Mouse (Mus musculus): ENCODE data around the gene Paqr5.

DNA sequence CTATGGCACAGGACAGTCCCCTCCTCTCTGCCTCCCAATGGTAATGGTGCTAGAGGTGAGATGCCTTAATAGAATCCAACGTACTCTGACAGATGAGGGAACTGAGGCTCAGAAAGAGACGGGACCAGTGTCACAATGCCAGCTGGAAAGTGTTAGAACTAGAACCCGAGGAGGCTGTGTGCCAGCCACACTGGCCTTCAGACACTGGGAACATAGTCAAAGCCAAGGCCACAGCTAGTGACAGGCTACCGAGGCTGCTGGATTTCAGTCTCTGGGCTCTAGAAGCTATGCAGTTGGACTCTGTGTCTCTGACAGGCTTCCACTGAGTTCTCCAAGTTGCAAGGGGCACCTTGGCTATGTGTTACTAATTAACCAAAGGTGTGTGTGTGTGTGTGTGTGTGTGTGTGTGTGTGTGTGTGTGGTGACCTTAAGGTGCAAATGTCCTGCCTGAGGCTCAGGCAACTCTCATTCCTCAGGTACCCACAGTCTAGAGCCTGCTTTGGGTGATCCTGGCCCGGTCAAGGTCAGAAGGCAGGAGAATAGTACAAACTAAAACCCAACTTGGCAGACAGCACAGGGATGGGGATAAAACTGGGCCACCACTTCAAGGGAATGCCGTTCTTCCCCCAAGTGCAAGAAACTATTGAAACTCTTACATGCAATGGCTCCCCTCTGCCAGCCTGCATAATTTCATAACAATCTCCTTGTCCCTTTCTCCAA lies 3.5 kb downstream of the Paqr5 start:
- TF ChIP-seq POLR2A (IDR thresholded peaks at IDR 0.05; ENCODE audit: insufficient read depth, low read length) (no peak), CTCF (IDR thresholded peaks at IDR 0.05; ENCODE audit: low read depth, low read length) (no peak), EP300 (IDR thresholded peaks at IDR 0.05; ENCODE audit: insufficient read depth, low read depth, low read length) (no peak)

Measured in ES-Bruce4 (cell line).